Mouse (Mus musculus) ovary, postnatal 14 days (tissue): ENCODE data around the gene March7.

Experiments
- DNase-seq: peaks from one replicate; pipeline ENCODE4 v3.0.0; 2022; ENCODE audit warnings: low spot score

Gene March7

DNA sequence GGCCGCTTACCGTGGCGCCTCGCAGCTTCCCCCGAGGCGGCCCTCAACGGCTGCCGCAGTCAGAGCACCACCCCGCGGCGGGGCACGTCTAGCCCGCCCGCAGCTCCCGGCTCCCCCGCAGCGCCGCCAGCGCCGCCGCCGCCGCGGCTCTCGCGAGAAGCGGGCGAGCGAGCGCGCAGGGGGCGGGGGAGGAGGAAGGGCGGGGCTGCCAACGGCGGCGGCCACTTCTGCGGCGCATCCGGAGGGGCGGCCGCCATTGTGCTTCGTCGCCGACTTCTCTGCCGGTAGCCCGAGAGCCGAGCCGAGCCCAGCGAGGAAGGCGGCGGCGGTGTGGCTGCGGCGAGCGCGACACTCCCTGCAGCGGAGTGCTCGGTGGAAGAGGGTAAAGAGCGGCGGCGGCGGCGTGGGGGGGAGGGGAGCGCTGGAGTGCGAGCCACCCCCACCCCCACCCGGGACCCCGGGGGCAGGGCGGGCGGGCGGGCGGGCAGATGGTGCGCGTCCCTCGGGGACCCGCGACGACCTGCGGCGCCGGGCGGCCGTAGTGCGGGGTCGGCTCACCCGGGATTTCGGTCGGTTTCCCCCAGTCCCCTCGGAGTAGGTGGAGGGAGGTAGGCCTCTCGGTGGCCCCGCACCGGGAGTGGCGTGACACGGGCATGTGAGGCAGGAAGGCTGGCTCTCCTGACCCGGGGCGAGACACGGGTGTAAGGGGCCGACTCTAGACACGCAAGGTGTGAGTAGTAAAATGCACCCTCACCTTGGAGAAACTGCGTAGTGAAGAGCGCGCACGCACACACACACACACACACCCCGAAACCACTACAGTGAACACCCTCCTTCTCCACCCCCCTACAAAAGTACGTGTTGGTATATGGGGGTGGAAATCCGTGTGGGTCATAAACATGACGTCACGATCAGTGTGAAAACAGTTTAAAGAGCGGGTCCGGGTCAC lies at the start of gene March7, which contains the start of gene Baz2b:
March7 (plus strand) TSS at position 185 of the 949 bp plus-strand sequence.
Baz2b (minus strand) TSS at position 137 of the 949 bp plus-strand sequence.
- DNase-seq, result peak; percentile 82

DNA sequence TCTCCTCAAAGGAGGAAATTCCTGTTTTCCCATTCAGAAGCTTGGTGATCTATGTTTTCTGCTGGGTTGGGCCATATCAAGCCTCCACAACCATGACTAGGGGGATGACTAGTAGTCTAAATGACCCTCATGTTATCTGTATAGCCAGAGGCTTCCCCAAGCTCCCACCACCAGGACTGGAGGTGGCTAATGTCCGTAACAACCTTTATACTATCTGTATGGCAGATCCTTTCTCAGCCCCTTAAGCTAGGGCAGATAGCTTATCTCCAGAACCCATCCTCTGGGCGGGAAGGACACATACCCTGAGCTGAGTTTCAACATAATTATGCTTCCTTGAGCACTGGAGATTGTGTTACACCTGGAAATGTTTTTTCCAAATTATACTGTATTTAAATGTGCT lies 45.9 kb upstream of the March7 start:
- no peak for DNase-seq

DNA sequence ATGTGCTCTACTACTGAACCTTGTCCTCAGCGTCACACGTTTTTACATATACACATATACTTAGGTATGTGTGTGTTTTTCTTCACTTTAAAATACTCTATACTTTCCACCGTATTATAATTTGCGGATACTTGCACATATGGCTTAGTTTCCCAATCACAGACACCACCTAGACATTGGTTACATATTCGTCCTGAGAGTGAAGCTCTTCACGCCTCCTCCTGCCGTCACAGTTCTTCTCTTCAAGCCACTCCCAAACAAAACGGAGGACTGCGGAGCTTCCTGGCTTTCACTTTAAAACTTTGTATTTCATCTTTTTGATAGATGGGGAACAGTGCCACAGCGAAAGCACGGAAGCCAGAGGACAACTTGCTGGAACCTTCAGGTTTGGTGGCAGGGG lies 44.0 kb upstream of the March7 start:
- DNase-seq, result no peak

DNA sequence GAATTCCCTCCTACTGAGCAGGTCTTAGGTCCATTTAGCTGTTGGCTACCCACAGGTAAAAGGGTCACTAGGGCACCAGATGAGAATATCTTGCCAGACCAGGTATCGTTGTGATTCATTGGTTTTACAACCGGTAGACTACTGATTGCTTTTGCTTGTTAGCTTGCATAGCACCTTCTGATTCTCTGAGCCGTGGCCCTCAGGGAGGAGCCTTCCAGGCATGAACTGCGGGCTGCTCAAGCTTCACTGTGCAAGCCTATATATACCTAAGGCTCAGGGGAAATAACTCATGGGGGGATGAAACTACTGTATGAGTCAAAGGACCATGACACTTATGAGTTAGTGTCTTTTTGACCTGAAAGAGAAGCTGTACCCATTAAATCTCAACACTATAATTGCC lies 42.8 kb upstream of the March7 start:
- no peak for DNase-seq

DNA sequence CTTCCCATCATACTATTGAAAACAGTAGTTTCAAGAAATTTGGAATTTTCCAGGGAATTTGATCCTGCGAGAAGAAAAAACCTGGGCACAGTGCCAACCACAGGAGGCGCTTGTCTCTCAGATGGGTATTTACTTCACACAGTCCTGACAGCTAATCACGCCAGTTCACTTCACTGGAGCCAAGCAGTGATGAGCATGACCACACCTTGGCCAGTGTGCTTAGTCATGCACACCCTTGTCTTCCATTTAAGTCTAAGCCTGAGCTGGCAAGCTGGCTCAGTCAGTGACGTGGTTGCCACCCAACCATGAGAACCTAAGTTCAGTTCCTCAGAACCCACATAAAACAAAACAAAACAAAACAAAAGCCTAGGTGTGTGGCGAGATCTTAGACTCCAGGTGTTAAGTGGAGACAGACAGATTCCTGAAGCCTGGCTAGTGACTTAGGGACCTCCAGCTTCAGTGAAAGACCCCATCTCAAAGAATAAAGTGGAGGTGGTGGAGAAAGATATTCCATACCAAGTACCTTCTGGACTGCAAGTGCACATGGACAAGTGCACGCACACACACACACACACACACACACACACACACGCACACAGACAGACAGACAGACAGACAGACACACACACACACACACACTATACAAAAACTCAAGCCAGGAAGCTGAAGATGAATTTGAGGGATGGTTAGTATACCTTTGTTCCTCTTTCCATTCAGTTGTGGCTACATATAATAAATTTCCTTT lies 37.7 kb upstream of the March7 start:
- DNase-seq, result no peak

DNA sequence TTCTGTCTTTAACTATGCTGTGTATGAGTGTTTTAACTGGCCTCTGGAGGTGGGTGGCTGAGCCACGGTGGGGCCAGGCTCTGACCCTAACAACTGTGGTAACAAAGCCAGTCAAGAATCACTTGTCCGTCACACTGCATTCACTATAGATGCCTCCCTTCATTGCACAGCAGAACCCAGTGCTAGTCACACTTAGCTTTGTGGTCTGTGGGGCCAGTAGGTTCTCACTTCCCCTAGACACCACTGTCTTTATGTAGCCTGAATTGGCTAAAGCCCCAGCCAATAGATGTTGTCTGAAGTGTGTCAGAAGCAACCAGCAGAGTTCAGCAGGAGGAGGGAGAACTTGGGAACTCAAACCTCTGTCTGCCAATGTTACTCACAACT lies 37.2 kb upstream of the March7 start:
- no peak for DNase-seq

DNA sequence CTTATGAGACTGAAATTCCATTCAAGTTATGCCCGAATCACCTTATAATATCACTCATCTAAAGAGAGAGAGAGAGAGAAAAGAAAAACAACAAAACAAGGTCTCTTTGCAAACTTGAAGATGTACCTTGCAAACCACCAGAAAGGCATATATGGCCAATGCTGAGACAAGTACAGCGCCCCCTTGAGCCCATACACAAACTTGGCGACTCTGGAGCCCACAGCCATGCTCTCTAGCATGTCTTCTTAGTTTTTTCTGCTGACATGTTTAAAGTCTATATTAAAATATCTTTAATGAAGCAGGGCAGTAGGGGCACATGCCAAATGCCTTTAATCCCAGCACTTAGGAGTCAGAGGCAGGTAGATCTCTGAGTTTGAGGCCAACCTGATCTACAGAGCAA lies 36.5 kb upstream of the March7 start:
- no peak for DNase-seq

DNA sequence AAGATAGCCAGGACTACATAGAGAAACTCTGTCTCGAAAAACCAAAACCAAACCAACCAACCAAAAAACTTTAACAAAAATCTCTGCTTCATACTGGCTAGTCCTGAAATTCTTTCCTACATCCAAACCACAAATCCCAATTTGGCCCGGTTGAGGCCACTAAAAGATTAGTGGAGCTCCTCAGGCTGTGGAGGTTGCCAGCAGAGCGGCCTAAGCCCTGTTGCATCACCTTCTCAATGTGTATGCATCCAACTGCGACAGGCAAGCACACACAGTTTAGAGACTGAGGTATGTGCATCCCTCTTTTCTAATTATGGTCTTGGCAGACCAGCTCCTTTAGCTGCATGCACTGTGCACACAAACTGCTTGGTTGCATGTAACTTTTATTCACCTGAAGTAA lies 36.1 kb upstream of the March7 start:
- DNase-seq, result no peak

DNA sequence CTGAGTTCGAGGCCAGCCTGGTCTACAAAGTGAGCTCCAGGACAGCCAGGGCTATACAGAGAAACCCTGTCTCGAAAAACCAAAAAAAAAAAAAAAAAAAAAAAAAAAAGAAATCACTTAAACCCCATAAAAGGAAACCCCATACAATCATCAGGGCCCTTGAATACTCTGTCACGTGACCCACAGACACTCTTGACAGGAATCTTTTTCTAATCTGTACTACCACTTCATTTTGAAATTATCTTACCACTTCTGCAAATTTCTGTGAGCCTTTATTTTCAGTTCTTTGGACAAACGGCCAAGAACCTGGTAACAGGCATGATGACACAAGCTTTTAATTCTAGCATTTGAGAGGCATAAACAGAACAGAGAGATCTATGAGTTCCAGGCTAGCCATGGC lies 34.6 kb upstream of the March7 start:
- DNase-seq, result no peak

DNA sequence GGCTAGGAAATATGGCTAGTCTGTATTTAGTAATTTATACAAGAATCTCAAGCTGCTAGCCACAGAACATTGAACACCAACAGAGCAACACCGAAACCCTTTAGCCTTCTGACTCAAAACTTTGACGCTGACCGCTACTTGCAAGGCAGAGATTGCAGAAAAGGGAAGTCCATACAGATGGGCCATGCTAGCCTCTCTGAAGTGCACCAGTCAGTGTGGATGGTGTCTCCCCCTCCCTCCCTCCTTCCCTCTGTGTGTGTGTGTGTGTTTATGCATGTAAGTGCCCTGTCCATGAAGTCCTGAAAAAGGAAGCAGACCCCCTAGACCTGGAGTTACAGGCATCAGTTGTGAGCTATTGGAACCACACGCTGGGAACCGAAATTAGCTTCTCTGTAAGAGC lies 33.6 kb upstream of the March7 start:
- DNase-seq, result no peak

DNA sequence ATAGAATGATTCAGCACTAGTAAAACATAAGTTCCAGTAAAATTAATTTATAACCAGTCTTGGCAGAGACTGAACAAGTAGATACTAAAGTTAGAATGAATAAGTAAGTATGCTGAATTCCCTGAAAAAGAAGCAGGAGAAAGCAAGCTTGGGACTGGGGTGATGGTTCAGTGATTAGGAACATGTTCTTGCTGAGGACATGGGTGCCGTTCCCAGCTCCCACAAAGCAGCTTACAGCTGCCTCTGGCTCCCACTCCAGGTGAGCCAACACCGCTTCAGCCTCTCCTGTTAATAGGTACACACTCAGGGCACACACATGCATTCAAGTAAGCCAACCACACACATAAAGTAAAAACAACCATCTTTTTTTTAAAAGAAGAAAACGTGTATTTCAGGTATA lies 32.2 kb upstream of the March7 start:
- no peak for DNase-seq

DNA sequence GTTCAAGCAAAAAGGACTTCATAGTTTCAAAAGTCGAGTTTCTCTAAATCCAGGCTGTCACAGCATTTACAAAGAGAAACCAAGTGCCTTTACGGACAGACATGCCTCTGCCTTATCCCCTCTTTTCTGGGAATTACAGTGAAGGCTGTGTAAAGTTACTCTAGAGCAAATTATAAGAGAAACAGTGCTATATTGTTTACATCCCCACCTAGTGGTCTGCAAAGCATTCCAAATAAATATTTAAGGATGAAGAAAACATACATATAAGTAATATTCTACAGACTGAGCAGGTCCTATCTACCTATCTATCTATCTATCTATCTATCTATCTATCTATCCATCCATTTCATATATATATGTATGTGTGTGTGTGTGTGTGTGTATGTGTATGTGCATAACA lies 28.0 kb upstream of the March7 start:
- DNase-seq, result no peak

DNA sequence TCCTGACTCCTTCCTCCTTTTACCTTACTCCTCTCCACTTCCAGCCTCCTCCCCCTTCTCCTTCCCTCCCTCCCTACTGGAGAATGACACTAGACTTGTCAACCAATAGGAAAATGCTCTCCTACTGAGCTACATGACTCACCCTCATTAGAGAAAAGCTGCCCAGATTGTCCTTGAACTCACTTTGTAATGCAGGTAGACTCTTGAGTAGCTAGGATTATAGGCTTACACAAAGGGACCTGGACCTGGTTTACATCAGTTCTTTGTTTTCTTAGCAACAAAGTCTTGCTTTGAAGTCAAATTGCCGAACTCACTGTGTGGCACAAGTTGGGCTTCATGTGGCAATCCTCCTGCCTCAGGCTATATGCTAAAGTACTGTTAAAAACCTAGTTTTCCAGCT lies 12.8 kb upstream of the March7 start:
- no peak for DNase-seq

DNA sequence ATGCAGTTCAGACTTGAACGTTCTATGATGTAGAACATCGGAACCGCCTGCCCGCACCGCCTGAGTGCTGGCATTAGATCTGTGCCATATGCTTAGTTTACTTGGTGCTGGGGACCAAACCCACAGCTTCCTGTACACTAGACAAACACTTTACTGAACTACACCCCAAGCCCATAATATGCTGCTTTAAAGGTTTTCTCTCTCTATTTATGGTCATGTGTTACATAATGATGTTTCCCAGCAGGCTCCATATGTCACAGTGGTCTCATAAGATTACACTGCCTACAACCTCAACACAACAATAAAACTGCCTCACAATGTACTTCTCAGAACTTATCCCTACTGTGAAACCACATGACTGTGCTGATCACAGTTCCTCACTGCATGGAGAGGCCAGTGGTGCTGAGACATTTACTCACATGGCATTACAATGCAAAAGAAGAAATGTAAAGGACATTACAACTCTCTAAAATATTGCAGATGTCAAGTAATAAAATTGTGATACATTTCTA lies 9.6 kb upstream of the March7 start:
- no peak for DNase-seq

DNA sequence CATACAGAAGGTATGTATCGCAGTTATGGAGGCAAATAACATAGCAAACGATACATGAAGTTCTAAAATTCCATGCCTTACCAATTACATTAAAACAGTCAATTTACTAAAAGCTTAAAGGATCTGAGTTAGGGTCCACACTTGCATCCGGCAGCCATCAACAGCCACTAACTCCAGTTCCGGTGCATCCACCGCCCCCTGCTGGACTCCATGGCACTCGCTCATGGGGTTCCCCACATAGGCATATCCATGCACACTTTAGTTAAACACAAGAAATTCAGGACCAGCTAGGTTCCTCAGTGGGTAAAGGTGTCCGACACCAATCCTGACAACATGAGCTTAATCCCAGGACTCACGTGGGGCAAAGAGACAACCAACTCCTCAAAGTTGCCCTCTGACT lies 9.0 kb upstream of the March7 start:
- DNase-seq, result peak; percentile 43

DNA sequence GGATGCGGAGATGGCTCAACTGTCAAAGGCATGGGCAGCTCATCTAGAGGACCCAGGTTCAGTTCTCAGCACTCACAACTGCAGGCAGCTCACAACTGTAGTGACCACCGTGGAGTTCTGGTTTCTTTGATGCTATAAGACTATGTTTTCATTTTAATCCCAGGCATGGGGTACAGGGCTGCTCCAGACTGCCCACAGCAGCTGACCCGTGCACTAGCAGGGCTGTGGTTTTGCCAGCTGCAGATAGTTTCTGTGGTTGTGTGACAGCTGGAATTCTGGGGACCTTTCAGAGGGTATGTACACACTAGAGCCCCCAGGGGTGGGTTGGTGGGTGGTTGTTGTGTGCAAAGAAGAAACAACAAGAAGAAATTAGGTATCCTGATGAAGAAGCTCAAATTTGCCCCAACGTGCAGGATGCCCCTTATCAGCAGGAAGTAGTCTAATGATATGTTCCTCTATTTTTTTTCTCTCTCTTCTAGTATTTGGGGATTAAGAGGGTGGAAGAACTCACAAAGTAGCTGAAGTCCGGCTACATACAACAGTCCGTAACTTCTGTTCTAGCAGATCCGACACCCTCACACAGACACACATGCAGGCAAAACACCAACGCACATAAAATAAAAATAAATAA lies 6.7 kb upstream of the March7 start:
- DNase-seq, result no peak

DNA sequence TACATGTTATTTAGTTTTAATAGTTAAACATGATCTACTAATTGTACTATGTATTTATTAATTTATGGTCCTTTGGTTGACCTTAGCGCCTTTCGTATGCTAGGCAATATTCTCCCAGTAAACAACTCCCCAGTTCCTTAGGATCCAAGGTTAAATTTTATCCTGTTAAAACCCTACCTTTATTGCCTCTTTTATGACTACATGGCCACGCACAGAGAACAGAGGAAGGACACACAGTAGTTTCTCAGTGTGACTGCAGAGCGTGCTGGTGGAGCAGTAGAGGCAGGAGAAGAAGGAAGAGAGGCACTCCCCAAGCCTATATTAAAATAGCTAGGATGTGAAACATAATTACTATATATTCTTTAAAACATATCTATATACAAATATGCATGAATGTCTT lies 6.0 kb upstream of the March7 start:
- no peak for DNase-seq

DNA sequence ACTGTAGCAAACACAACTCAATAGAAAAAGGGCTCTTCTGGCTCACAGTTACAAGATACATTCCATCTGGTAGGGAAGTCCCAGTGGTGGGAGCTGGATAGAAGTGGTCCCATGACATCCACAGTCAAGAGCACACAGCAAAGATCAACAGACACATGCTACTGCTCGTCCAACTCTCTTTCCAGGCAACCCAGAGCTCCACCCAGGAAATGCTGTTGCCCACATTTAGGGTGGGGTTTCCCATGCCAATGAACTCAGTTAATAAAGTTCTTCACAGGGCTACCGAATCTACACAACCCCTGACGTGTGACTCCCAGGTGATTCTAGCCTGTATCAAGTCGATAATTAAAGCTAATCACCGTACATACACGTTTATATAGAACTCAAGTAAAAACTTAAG lies 5.5 kb upstream of the March7 start:
- DNase-seq, result no peak

DNA sequence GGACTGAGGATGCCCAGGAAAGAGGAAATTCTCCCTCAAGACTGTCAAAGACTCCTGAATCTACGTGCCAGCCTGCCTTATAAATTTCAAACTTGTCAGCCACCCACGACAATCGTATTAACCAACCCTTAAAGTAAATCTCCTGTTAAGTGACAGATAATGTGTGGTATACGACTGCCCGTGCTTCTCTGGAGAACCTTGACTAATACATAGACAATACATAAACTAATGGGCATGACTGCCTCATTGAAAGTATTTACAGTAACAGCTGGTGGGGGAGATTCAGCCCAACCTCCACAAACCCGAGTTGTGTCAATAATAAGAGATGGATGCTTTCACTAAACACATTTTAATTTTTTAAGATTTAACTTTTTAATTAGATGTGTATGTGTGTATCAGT lies 3.9 kb upstream of the March7 start:
- DNase-seq, result no peak

DNA sequence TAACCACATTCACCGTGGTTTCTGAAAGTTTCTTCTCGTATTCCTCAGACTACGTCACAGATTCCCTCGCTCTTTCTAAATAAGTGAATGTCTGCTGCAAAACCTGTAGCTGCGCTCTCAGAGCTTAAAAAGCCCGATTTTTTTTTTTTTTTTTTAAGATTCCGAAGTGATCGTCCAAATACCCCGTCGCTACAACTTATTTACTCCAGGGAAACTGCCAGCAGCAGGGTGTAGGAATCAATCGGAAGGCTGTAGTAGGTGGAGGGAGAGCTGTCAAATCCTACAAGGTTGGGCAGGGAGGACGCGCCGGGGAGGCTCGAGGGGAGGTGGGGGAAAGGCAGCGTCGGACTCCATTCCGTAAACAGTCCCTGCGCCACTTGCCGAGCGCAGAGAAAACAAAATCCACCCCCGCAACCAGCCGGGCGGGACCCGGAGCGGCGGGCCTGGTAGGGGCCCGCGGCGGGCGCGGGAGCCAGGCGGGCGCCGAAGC lies 520 bp upstream of the March7 start:
- peak; percentile 31 for DNase-seq

DNA sequence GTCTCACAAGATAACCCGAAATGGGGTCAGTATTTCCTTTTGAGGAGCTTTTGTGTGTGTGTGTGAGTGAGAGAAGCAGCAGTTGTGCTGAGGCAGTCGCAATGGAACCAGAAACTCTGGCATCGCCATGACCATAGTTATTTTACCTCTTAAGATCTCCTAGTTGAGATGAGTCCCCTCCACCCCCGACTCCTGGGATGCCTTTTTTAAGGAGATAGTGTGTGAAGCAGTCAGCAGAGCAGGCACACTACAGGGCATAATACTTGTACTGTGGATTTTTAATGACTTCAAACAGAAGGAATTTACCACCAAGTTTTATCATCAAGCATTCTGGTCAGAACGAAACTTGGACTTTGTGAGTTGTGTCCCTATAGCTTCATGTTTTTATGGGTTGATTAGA lies 1.1 kb downstream of the March7 start:
- no peak for DNase-seq

DNA sequence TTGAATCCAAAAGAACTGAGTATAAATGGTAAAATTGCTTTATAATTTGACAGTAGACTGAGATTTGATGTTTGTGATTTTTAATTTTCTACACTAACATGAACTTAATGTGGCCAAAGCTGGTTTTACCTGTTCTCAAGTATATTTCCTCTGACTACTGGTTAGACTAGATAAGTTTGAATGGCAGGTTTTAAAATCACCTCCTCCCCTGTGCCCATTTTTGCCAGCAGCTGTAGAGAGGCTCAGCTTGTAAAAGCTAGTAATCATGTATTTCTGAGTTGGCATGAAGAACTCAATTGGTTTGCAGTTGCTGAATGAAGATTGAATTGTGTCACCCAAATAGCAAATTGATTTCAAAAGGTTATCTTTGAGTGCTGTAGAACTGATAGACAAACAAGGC lies 2.8 kb downstream of the March7 start:
- DNase-seq, result no peak

DNA sequence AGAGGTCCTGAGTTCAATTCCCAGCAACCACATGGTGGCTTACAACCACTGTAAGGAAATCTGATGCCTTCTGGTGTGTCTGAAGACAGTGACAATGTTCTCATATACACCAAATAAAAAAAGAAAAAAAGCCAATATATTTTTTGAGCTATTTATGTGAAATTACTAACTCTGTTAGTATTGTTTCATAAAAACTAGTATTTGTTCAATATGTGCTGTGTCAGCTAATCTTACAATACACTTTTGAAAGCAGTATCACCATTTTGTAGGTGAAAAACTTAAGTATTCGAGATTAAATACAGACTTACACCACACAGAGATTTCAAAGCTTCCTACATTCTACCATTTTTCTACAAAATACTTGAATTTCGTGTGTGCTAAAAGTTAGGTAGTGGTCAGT lies 5.0 kb downstream of the March7 start:
- DNase-seq, result no peak
